Mouse (Mus musculus): Measurements from ENCODE around the gene Cttnbp2nl.

Cttnbp2nl gene

GRCm38 (mm10) chr3:105058627-105059513 is 5.9 kb upstream of the Cttnbp2nl start:
- peak; percentile 96 for DNase-seq (ENCODE audit: low read depth)

- DNase-seq (ENCODE audit: low read depth): peak; percentile 12
Measured at GRCm38 (mm10) chr3:105055666-105056065, 2.7 kb upstream of the Cttnbp2nl start.

GRCm38 (mm10) chr3:105054952-105055351 is 2.0 kb upstream of the Cttnbp2nl start:
- DNase-seq (ENCODE audit: low read depth): peak; percentile 90

GRCm38 (mm10) chr3:105053698-105054001 is 704 bp upstream of the Cttnbp2nl start:
- DNase-seq (ENCODE audit: low read depth): no peak

GRCm38 (mm10) chr3:105052171-105052936 is 592 bp downstream of the Cttnbp2nl start:
- peak; percentile 12 for DNase-seq (ENCODE audit: low read depth)

- DNase-seq (ENCODE audit: low read depth): no peak
Measured at GRCm38 (mm10) chr3:105051103-105051502, 1.8 kb downstream of the Cttnbp2nl start.

- DNase-seq (ENCODE audit: low read depth): no peak
Measured at GRCm38 (mm10) chr3:105049848-105050247, 3.1 kb downstream of the Cttnbp2nl start.

GRCm38 (mm10) chr3:105047616-105048015 is 5.3 kb downstream of the Cttnbp2nl start:
- DNase-seq (ENCODE audit: low read depth): no peak

- DNase-seq (ENCODE audit: low read depth): no peak
Measured at GRCm38 (mm10) chr3:105046870-105047269, 6.1 kb downstream of the Cttnbp2nl start.

- no peak for DNase-seq (ENCODE audit: low read depth)
Measured at GRCm38 (mm10) chr3:105043746-105044145, 9.2 kb downstream of the Cttnbp2nl start.

GRCm38 (mm10) chr3:105040983-105041625 is 11.8 kb downstream of the Cttnbp2nl start:
- DNase-seq (ENCODE audit: low read depth): no peak

- no peak for DNase-seq (ENCODE audit: low read depth)
Measured at GRCm38 (mm10) chr3:105040002-105040401, 12.9 kb downstream of the Cttnbp2nl start.

GRCm38 (mm10) chr3:105037240-105037770 is 15.6 kb downstream of the Cttnbp2nl start:
- DNase-seq (ENCODE audit: low read depth): no peak

- no peak for DNase-seq (ENCODE audit: low read depth)
Measured at GRCm38 (mm10) chr3:105036281-105036847, 16.6 kb downstream of the Cttnbp2nl start.

GRCm38 (mm10) chr3:105023371-105024005 is 29.5 kb downstream of the Cttnbp2nl start:
- no peak for DNase-seq (ENCODE audit: low read depth)

GRCm38 (mm10) chr3:105019826-105020692 is 32.9 kb downstream of the Cttnbp2nl start:
- no peak for DNase-seq (ENCODE audit: low read depth)

- DNase-seq (ENCODE audit: low read depth): no peak
Measured at GRCm38 (mm10) chr3:105018783-105019105, 34.2 kb downstream of the Cttnbp2nl start.

GRCm38 (mm10) chr3:105018085-105018782 is 34.7 kb downstream of the Cttnbp2nl start:
- DNase-seq (ENCODE audit: low read depth): no peak

- no peak for DNase-seq (ENCODE audit: low read depth)
Measured at GRCm38 (mm10) chr3:105017314-105017713, 35.6 kb downstream of the Cttnbp2nl start.

GRCm38 (mm10) chr3:105016204-105016603 is 36.7 kb downstream of the Cttnbp2nl start:
- DNase-seq (ENCODE audit: low read depth): no peak
